Mouse (Mus musculus) Muller cell, postnatal 12 days (primary cell): Measurements from ENCODE around the gene Mrpl45.
"Not testable (repeated sequence)": the region's sequence is repeated elsewhere in the genome, so short reads cannot be mapped to it uniquely, and the experiment has no call there.

Experiments
- DNase-seq: peaks from one replicate; pipeline ENCODE4 v3.0.0-alpha.2; 2015; ENCODE audit errors: inconsistent ontology term

The Mrpl45 gene

DNA sequence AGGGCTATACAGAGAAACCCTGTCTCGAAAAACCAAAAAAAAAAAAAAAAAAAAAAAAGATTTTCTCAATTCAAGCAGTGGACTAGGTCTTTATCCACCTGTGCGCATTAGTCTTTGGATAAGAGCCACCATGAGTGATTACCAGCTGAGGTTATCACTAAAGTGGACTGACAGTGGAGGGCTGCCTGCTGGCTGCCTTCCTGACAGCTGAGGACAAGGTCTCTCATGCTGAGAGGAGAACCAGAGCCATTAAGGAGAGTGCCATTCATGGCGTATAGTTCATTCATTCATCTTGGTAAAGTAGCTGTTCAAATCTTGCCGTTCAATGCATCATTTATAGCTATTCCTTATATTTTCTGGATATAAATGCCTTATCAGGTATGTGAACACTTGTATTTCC is 19.0 kb upstream of the Mrpl45 start:
- DNase-seq: no peak

DNA sequence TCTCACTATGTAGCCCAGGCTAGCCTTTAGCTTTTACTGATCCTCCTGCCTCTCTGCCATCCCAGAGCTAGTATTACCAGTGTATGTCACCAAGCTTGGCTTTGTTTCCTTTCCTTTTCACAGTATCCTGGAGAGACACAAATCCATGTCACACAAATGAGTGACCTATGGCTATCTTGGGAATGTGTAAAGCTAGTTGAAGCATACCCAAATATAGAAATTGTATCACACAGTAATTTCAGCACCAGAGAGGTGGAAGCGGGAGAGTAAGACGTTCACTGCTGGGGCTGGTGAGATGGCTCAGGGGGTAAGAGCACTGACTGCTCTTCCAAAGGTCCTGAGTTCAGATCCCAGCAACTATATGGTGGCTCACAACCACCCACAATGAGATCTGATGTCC is 15.6 kb upstream of the Mrpl45 start:
- no peak for DNase-seq

DNA sequence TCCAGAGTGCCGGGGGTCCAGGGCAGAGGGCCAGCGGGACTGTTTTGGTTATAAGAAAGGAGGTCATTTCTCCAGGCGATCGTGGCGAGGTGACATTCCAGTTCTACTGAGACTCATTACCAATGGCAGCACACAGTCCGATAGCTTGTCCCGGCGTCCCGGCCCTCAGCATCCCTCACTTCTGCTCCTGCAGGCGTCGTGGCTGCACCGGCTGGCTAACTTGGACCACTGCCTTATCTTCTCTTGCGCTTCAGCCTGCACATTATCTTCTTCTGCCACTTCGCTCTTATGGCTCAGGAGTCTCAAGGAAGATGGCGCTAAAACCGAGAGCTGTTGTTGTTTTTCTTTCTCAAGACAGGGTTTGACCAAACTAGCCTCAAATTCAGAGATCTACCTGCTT is 14.1 kb upstream of the Mrpl45 start:
- no peak for DNase-seq

- peak; percentile 83 for DNase-seq
These were observed 13.2 kb upstream of the Mrpl45 start for GRCm38 (mm10) chr11:97302231-97302781.

DNA sequence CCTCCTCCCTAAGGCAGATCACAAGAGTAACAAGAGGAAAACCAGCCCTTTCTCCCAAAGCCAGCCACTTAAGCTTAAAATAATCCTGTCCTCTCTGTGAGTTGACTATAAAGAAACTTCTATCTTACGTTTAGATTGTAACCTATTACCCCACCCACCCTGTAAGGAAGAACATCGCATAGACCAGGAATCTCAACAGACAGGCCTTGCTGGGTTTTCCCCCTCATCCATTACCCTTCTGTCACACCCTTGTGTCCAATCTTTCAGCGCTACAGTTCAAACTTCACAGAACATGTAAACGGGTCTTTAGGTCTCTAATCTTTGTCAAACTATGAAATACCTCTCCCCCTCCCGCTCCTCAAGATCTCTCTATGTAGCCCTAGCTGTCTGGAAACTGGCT is 10.9 kb upstream of the Mrpl45 start:
- DNase-seq: no peak

DNA sequence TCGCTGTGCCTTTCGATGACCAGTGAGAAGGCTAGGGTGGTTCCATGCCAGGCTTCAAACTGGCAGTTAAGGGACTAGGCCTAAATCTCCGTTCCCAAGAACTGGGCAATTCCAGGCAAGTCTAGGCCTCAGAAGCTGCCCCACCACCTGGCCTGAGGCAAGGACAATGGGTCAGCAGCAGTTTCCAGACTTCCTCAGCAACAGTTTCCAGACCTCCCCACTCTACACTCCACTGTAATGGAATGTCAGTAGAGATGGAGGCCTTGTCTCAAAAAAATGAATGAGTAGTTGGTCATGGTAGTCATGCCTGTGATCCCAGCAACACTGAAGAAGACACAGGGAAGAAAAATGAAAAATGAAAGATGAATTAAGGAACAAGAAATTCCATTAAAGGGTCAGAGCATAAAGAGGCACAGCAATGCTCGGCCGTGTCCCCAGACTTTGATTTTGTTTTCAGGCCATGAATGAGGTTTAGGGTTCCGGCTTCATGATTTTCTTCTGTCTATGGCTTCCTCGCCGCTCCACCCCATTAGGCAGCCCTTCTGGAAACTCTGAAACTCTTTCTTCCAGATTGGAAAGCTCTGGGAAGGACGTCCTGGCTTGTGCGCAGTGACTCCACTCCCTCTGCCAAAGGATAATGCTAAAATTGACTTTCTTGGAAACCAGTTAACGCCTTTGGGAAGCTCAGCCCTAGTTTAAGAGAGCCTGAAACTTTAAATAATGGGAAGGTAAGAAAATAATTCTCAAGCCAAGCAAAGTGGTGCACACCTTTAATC is 8.0 kb upstream of the Mrpl45 start:
- DNase-seq: no peak

- peak; percentile 62 for DNase-seq
These were observed 6.6 kb upstream of the Mrpl45 start for GRCm38 (mm10) chr11:97308806-97309450.

DNA sequence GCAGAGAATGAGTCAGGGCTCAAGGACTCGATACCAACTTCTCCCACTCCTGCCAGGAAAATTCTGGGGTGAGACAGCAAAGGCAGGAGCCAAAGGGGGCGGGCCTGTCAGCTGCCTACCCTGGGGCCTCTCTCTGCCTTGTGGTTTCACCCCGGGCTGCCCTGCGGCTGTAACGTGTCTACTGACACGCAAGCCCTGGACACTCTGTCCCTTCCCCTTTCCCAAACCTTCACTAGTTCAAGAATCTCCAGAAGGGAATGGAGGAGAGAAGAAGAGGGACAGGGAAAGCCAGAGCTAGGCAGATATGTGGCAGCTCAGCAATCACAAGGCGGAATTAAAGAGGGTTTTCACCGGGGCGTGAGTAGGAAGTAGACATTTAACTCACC is 6.1 kb upstream of the Mrpl45 start:
- peak; percentile 98 for DNase-seq

GRCm38 (mm10) chr11:97309911-97310571 is 5.5 kb upstream of the Mrpl45 start:
- DNase-seq: peak; percentile 89

GRCm38 (mm10) chr11:97310895-97311631 is 4.5 kb upstream of the Mrpl45 start:
- peak; percentile 42 for DNase-seq

DNA sequence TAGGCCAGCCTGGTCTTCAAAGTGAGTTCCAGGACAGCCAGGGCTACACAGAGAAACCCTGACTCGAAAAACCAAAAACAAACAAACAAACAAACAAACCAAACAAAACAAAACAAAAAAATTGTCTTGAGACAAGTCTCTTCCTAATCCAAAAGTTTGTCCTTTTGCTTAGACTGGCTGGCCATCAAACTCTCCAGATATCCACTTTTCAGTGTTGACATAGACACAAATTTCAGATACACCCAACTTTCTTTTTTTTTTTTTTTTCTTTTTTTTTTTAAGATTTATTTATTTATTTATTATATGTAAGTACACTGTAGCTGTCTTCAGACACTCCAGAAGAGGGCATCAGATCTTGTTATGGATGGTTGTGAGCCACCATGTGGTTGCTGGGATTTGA is 2.6 kb upstream of the Mrpl45 start:
- not testable (repeated sequence) for DNase-seq

GRCm38 (mm10) chr11:97314110-97314509 is 1.4 kb upstream of the Mrpl45 start:
- no peak for DNase-seq

GRCm38 (mm10) chr11:97314751-97315503 is 589 bp upstream of the Mrpl45 start:
- no peak for DNase-seq

- DNase-seq: no peak
These were observed 5.7 kb downstream of the Mrpl45 start for GRCm38 (mm10) chr11:97321197-97321596.

DNA sequence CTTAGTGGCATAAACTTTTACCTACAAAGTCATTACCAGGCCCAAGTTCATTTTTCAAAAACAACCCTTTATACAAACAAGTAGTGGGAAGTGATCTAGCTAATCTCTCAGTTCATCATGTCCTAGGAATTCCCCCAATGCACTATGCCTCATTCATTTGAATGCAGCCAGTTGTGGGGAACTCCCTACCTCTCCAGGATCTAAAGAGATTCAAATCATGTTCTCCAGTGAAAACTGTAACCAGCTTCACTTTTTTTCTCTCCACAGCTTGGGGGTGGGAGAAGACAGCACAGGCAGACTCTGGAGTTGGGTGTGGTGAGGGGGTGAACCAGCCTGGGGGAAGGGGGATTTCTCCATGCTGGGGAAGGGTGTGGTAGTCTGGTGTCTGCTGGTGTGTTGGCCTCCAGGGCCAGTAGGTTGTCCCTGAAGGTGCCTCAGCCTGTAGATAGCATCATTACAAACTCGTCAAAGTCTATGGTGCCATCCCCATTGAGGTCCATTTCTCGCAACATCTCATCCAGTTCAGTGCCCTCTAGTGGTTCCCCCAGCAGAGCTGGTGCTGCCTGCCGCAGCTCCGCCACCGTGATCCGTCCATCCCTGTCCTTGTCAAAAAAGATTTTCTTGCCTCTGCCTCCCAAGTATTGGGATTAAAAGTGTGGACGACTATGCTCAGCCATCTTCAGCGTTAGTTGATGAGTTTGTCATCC is 6.5 kb downstream of the Mrpl45 start:
- DNase-seq: not testable (repeated sequence)

DNA sequence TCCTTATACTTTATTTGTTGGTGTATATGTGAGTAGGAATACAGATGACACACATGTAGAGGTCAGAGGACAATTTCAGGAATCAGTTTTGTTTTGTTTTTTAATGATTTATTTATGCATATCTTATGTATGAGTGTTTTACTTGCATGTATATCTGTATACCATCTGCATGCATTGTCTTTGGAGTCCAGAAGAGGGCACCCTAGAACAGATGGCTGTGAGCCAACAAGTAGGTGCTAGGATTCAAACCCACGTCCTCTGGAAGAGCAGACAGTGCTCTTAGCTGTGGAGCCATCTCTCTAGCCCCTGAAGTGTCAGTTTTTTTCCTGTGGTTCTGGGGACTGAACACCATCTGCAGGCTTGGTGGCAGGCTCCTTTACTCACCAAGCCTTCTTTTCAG is 9.7 kb downstream of the Mrpl45 start:
- no peak for DNase-seq

GRCm38 (mm10) chr11:97328148-97328547 is 12.6 kb downstream of the Mrpl45 start:
- DNase-seq: peak; percentile 47

DNA sequence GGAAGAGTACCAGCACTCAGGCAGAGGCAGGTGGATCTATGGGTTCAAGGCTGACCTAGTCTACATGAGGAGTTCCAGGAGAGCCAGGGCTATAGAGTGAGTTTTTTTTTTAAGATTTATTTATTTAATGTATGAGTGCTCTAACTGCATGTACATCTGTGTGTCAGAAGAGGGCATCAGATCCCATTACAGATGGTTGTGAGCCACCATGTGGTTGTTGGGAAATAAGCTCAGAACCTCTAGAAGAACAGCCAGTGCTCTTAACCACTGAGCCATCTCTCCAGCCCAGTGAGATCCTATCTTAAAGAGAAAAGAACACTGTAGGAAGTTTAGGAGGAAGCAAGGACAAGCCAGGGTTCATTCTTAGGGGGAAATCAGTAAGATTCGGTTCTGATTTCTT is 14.8 kb downstream of the Mrpl45 start:
- no peak for DNase-seq

DNA sequence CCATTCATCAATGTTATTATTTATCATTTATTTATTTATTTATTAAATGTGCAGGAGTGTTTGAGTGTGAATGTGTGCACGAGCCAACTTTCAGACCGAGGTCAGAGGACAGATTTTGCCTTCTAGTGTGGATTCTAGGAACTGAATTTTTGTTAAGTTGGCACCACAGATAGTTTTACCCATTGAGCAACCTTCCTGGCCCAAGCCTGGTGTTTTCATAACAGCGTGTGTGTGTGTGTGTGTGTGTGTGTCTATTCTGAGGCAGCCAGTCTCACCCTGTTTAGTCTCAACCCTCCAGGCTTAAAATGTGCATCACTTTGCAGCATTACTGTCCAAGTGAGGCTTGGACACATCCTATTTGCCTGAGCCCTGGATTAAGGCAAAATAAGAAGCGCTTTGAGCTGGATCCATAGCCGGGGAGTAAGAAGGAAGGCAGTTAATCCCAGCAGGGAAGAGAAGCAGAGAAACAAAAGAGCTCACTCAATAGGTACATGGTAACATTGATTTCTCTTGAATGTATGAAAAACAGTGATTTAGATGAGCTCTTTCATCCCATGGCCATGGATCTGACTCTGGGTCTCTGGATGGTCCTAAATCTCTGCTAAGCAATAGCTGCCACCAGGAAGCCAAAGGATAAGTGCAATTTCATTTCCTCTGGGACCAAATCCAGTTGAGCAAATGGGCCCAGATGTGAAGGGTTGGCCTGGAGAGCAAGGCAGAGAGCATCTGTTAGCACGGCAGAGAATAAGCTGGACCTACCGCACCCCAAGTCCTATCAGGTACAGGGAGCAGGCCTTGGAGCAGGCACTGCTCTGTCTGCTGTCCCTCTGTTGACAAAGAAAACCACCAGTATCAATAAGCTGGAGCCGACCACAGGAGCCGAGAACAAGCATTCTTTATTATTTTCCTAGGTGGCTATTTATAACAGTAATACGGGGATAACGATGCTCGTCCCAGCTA is 16.0 kb downstream of the Mrpl45 start:
- DNase-seq: no peak
